Mouse (Mus musculus): Measurements from ENCODE around the gene Pcolce. TPM values are rescaled to one million over a fixed set of nuclear protein-coding genes. Genes with fewer than 3 reads are reported as not detected.

Gene Pcolce
- total and polyA plus RNA-seq, 3 experiments, result 0.23 to 0.77 TPM; not detected in 1

- H3K36me3 ChIP-seq (ENCODE audit: control insufficient read depth in 1 of 2, insufficient read depth in 2 of 2, low read length in 2 of 2), result no peaks in the 10 kb centered on the region
- H3K27ac ChIP-seq (ENCODE audit: control insufficient read depth, low read depth, low read length), result no peak overlapping the region
- no peaks in the 10 kb centered on the region for H3K9me3 ChIP-seq (replicated peaks; ENCODE audit: insufficient read depth, low read length)
- no peaks in the 10 kb centered on the region for H3K4me1 ChIP-seq (ENCODE audit: control insufficient read depth in 1 of 2, insufficient read depth in 2 of 2, low read length in 2 of 2)
- H3K9ac ChIP-seq (ENCODE audit: control insufficient read depth, low read depth, low read length, poor library complexity, severe bottlenecking), result no peak overlapping the region
- no peaks in the 10 kb centered on the region for H3K27me3 ChIP-seq (ENCODE audit: control insufficient read depth in 1 of 2, insufficient read depth in 2 of 2, low read length in 2 of 2)
- no peak for DNase-seq (ENCODE audit: low read depth, low spot score)
- TF ChIP-seq CHD1 (IDR thresholded peaks at IDR 0.05; ENCODE audit: low read depth, low read length), result no peak
- TF ChIP-seq TAL1 (IDR thresholded peaks at IDR 0.05; ENCODE audit: low read length), result no peak
- no peak for TF ChIP-seq TBP (IDR thresholded peaks at IDR 0.05; ENCODE audit: low read depth, low read length)
- no peak for TF ChIP-seq NELFE (IDR thresholded peaks at IDR 0.05; ENCODE audit: low read depth, low read length)
- TF ChIP-seq ELF1 (IDR thresholded peaks at IDR 0.05; ENCODE audit: low read depth, low read length), result no peak
- no peak for TF ChIP-seq USF2 (IDR thresholded peaks at IDR 0.05; ENCODE audit: borderline replicate concordance in 1 of 2, insufficient read depth in 1 of 2, low read depth in 1 of 2, low read length in 2 of 2)
- TF ChIP-seq BHLHE40 (IDR thresholded peaks at IDR 0.05; ENCODE audit: borderline replicate concordance, low read depth, low read length), result no peak
- TF ChIP-seq ZMIZ1 (IDR thresholded peaks at IDR 0.05; ENCODE audit: low read depth, low read length), result no peak
- no peak for TF ChIP-seq ZNF384 (IDR thresholded peaks at IDR 0.05; ENCODE audit: low read depth, low read length)
- no peak for TF ChIP-seq MAZ (IDR thresholded peaks at IDR 0.05; ENCODE audit: low read depth, low read length)
- TF ChIP-seq SMC3 (IDR thresholded peaks at IDR 0.05; ENCODE audit: low read depth, low read length), result no peak
- TF ChIP-seq NRF1 (IDR thresholded peaks at IDR 0.05; ENCODE audit: insufficient read depth, low read depth, low read length, poor library complexity, severe bottlenecking), result no peak
- no peak for TF ChIP-seq ZKSCAN1 (IDR thresholded peaks at IDR 0.05; ENCODE audit: low read depth, low read length)
- no peak for TF ChIP-seq CHD2 (IDR thresholded peaks at IDR 0.05; ENCODE audit: low read length)
- no peak for TF ChIP-seq EP300 (IDR thresholded peaks at IDR 0.05; ENCODE audit: low read depth in 1 of 2, low read length in 2 of 2)
- no peak for TF ChIP-seq POLR2AphosphoS5 (IDR thresholded peaks at IDR 0.05; ENCODE audit: borderline replicate concordance, low read depth, low read length)
- no peak for TF ChIP-seq RAD21 (IDR thresholded peaks at IDR 0.05; ENCODE audit: low read depth, low read length)
- TF ChIP-seq RCOR1 (IDR thresholded peaks at IDR 0.05; ENCODE audit: low read depth, low read length), result no peak
- TF ChIP-seq SIN3A (IDR thresholded peaks at IDR 0.05; ENCODE audit: low read length), result no peak
- no peak for TF ChIP-seq ZC3H11A (IDR thresholded peaks at IDR 0.05; ENCODE audit: low read depth, low read length)
- no peak overlapping the region for H3K4me3 ChIP-seq (ENCODE audit: control insufficient read depth in 1 of 2, insufficient read depth in 1 of 2, low read depth in 2 of 2, low read length in 2 of 2)
- no peaks in the 10 kb centered on the region for H3K79me2 ChIP-seq (ENCODE audit: control insufficient read depth, insufficient read depth, low read length, poor library complexity)
Measured at GRCm38 (mm10) chr5:137610548-137611244, 2.9 kb downstream of the Pcolce start.

DNA sequence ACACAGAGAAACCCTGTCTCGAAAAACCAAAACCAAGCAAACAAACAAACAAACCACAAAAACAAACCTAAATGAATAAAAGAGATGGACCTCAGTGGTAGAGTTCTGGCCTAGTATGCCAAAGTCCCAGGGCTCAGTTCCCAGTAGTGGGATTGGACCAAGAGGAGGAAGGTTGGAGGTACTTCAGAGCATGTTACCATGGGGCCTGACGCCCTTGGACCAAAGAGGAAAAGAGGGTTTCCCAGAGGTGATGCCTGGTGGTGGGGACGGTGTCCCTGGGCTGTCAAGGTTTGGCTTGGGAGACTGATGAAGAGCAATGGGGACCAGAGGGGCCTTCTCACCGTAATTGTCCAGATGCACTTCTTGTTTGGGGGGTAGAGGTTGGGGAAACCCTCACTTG lies 3.5 kb downstream of the Pcolce start:
- H3K4me1 ChIP-seq (ENCODE audit: control insufficient read depth in 1 of 2, insufficient read depth in 2 of 2, low read length in 2 of 2), result peaks cover 0 to under 1% of the 10 kb centered on the region in 2 experiments; a peak in 2 of 4 replicates
- H3K36me3 ChIP-seq (ENCODE audit: control insufficient read depth in 1 of 2, insufficient read depth in 2 of 2, low read length in 2 of 2), result no peaks in the 10 kb centered on the region; a peak in 1 of 4 replicates
- H3K27me3 ChIP-seq (ENCODE audit: control insufficient read depth in 1 of 2, insufficient read depth in 2 of 2, low read length in 2 of 2), result no peaks in the 10 kb centered on the region
- no peak for DNase-seq (ENCODE audit: low read depth, low spot score)
- no peak for TF ChIP-seq POLR2AphosphoS5 (IDR thresholded peaks at IDR 0.05; ENCODE audit: borderline replicate concordance, low read depth, low read length)
- no peak for TF ChIP-seq UBTF (IDR thresholded peaks at IDR 0.05; ENCODE audit: borderline replicate concordance, insufficient read depth, low read depth, low read length)
- TF ChIP-seq ETS1 (IDR thresholded peaks at IDR 0.05; ENCODE audit: low read depth, low read length), result no peak
- TF ChIP-seq RAD21 (IDR thresholded peaks at IDR 0.05; ENCODE audit: low read depth, low read length), result no peak
- no peak for TF ChIP-seq NRF1 (IDR thresholded peaks at IDR 0.05; ENCODE audit: insufficient read depth, low read depth, low read length, poor library complexity, severe bottlenecking)
- TF ChIP-seq MEF2A (IDR thresholded peaks at IDR 0.05; ENCODE audit: extremely low read depth, insufficient replicate concordance, low read depth, low read length, poor library complexity, severe bottlenecking), result no peak
- TF ChIP-seq GATA1 (IDR thresholded peaks at IDR 0.05; ENCODE audit: low read depth, low read length), result no peak
- no peak for TF ChIP-seq TBP (IDR thresholded peaks at IDR 0.05; ENCODE audit: low read depth, low read length)
- no peak for TF ChIP-seq POLR2AphosphoS2 (IDR thresholded peaks at IDR 0.05; ENCODE audit: low read length)
- no peak for TF ChIP-seq ZNF384 (IDR thresholded peaks at IDR 0.05; ENCODE audit: low read depth, low read length)
- TF ChIP-seq GABPA (IDR thresholded peaks at IDR 0.05; ENCODE audit: low read depth, low read length), result no peak
- no peak for TF ChIP-seq ZMIZ1 (IDR thresholded peaks at IDR 0.05; ENCODE audit: low read depth, low read length)
- no peaks in the 10 kb centered on the region for H3K9me3 ChIP-seq (replicated peaks; ENCODE audit: insufficient read depth, low read length)
- H3K79me2 ChIP-seq (ENCODE audit: control insufficient read depth, insufficient read depth, low read length, poor library complexity), result no peaks in the 10 kb centered on the region
- H3K4me3 ChIP-seq (ENCODE audit: control insufficient read depth in 1 of 2, insufficient read depth in 1 of 2, low read depth in 2 of 2, low read length in 2 of 2), result no peak overlapping the region
- H3K9ac ChIP-seq (ENCODE audit: control insufficient read depth, low read depth, low read length, poor library complexity, severe bottlenecking), result no peak overlapping the region
- H3K27ac ChIP-seq (ENCODE audit: control insufficient read depth, low read depth, low read length), result no peak overlapping the region

Data from MEL (cell line).